Mouse (Mus musculus) left cerebral cortex, adult 2 months (tissue): ENCODE results near the gene Tjp1. TPM values are rescaled to one million over a fixed set of nuclear protein-coding genes. Genes with fewer than 3 reads are reported as not detected.

Source experiments
- DNase-seq, 2 experiments: peaks; one replicate each; pipeline ENCODE4 v3.0.0; 2021 to 2022; ENCODE audit warnings: low spot score in 2 of 2, mixed read lengths in 1 of 2; ENCODE audit errors: extremely low spot score in 1 of 2
- H3K27ac ChIP-seq: fragments of 200-600 bp; 2 replicates; pipeline ENCODE4 v1.8.1; 2022
- H3K4me3 ChIP-seq: fragments of 200-600 bp; 2 replicates; pipeline ENCODE4 v1.8.1; 2022
- CTCF ChIP-seq: fragments of 200-600 bp; IDR thresholded peaks from 2 replicates; pipeline ENCODE4 v1.8.1; 2022; ENCODE audit warnings: antibody characterized with exemption, mild to moderate bottlenecking, moderate library complexity
- intact Hi-C: fragments of 180-260 bp; cut with DNase I; formaldehyde crosslinking; loops from one replicate; pipeline ENCODE4 v1.15.1; 2025
- total RNA-seq, 2 experiments: library from RNA; stranded (reverse); gene quantifications; 2 replicates each; pipeline ENCODE4 v1.2.3; 2021

The Tjp1 gene
- total RNA-seq, 2 experiments from 2014 or later: 148 to 153 TPM

DNA sequence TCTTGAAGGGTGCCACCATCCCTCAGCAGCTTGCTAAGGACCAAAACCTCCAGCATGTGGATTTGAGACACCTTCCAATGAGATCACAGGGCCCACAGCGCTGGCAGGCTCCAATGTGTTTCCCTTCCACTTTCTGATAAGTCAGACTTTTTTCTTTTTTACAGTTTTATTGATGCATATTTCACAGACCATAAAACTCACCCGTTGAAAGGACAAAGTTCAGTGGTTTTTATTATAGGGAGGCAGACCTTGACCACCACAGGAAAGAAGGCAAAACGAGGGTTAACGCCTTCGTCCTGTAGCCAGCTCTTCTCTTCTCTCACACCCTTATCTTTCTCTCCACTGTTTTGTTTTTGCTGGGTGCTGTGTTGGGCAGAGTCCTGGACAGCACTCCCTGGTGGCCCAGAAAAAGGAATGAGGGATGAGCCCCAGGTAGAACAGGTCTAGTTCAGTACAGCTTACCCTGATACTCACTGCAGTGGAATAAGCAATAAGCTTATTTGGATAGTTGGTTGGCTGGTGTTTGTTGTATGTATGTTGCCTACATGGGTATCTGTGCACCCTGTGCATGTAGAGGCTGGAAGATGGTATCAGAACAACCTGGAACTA is 43.3 kb downstream of the Tjp1 start:
- DNase-seq: no peak
- no peak for TF ChIP-seq CTCF
- intact Hi-C loops: no loop called here
- Histone ChIP-seq H3K4me3 (no peak overlapping the region), H3K27ac (no peak overlapping the region)

- intact Hi-C loops: no loop called here
- no peak for TF ChIP-seq CTCF
- Histone ChIP-seq H3K4me3 (no peak overlapping the region), H3K27ac (no peak overlapping the region)
- DNase-seq: no peak
These were observed 45.4 kb downstream of the Tjp1 start for GRCm38 (mm10) chr7:65482216-65482615.

DNA sequence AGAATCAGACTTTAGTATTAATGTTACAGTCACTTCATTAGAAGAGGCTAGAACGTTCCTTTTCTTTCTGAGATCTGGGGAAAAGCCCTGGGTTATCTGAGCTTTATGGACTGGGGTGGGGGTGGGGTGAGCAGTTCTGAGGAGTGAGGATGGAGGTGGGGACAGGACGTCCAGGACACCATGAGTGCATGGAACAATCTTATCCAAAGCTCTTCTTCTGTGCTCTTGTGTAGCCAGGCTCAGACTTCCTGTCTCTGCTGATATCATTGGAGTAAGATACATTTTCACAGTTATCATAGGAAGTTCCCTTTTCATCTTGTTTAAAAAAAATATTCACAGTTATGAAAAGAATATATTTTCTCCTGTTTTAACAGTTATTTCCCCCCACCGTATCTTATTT is 55.5 kb downstream of the Tjp1 start:
- no peak for TF ChIP-seq CTCF
- intact Hi-C loops: no loop called here
- H3K27ac ChIP-seq: no peak overlapping the region
- no peak overlapping the region for H3K4me3 ChIP-seq
- DNase-seq: no peak

DNA sequence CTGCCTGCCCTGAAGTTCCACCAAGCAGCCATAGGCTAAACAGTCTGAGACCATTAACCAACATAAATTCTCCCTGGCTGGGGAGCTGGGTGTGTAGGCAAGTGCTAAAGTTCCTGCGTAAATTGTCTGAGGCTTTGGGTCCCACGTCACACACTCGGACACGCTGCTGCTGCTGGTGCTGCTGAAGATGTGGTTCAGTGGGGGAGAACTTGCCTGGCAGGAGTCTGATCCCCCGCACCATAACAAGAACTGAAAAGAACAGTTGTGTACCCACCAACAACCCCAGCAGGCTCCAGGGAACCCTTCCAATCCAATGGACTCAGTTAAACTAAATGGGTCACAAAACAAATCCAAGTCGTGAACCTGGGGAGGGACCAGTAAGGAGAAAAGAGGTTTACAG is 56.2 kb downstream of the Tjp1 start:
- intact Hi-C loops: no loop called here
- no peak for DNase-seq
- H3K4me3 ChIP-seq: no peak overlapping the region
- H3K27ac ChIP-seq: no peak overlapping the region
- TF ChIP-seq CTCF: no peak

GRCm38 (mm10) chr7:65470214-65470613 is 57.4 kb downstream of the Tjp1 start:
- TF ChIP-seq CTCF: no peak
- intact Hi-C loops: no loop called here
- Histone ChIP-seq H3K27ac (peak overlapping the region; percentile 47; the same call in 1 of the 2 replicates), H3K4me3 (no peak overlapping the region)
- DNase-seq: no peak

DNA sequence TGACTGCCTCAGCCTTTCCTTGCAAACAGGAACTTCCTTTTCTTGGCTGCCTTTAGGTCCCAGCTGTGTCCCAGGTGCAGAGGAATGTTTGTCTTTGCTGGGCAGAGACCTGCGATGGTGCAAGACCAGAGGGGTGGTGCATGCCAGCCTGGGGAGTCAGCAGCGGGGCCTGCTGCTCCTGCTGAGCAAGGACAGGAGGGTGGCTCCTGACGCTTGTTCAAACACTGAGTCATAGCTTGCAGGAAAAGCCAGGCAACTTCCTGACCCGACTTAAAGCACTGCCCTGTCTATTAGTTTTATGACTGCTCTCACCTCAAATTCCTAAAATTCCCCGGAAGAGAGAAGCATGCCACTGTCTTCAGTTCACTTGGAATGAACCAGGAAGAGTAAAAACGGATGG is 57.9 kb downstream of the Tjp1 start:
- no peak for TF ChIP-seq CTCF
- no peak for DNase-seq
- intact Hi-C loops: no loop called here

GRCm38 (mm10) chr7:65468191-65468590 is 59.4 kb downstream of the Tjp1 start:
- no peak for TF ChIP-seq CTCF
- intact Hi-C loops: no loop called here
- H3K27ac ChIP-seq: no peak overlapping the region
- DNase-seq: no peak
- no peak overlapping the region for H3K4me3 ChIP-seq

More for the DNA sequence above, 57.9 kb downstream of the Tjp1 start:
- Histone ChIP-seq H3K4me3 (no peak overlapping the region), H3K27ac (peak overlapping the region; percentile 47; the same call in 1 of the 2 replicates)

- no peak for TF ChIP-seq CTCF
These were observed 60.1 kb downstream of the Tjp1 start for GRCm38 (mm10) chr7:65467306-65468021.

GRCm38 (mm10) chr7:65466137-65466536 is 61.4 kb downstream of the Tjp1 start:
- Histone ChIP-seq H3K4me3 (no peak overlapping the region), H3K27ac (no peak overlapping the region)
- no peak for TF ChIP-seq CTCF
- no peak for DNase-seq
- intact Hi-C loops: no loop called here

More at GRCm38 (mm10) chr7:65467306-65468021, 60.1 kb downstream of the Tjp1 start:
- no peak overlapping the region for H3K27ac ChIP-seq
- no peak overlapping the region for H3K4me3 ChIP-seq
- DNase-seq: no peak
- intact Hi-C loops: no loop called here

- Histone ChIP-seq H3K4me3 (no peak overlapping the region), H3K27ac (no peak overlapping the region)
- intact Hi-C loops: no loop called here
- DNase-seq: no peak
- TF ChIP-seq CTCF: no peak
These were observed 63.0 kb downstream of the Tjp1 start for GRCm38 (mm10) chr7:65464518-65465037.

- no peak for TF ChIP-seq CTCF
- Histone ChIP-seq H3K27ac (no peak overlapping the region), H3K4me3 (no peak overlapping the region)
- DNase-seq: no peak
- intact Hi-C loops: no loop called here
These were observed 64.1 kb downstream of the Tjp1 start for GRCm38 (mm10) chr7:65463438-65463837.

DNA sequence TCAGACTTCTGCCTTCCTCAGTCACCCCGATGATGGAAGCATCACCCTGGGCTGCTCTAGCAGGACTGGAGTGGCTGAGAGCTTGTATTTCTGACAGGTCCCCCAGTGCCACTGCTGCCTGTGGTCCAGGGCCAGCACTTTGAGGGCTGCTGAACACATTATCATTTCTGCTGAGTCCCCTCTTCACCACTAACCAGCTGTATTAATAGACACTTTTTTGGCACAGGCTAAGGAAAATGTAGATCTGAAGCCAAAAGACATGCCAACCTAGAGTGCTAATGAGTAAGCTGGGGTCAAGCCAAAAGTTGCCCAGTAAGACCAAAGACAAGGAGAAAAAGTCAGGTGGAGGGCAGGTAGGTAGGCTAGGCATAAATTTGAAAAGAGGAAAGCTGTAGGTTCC is 66.2 kb downstream of the Tjp1 start:
- H3K27ac ChIP-seq: no peak overlapping the region

More for the DNA sequence above, 66.2 kb downstream of the Tjp1 start:
- intact Hi-C loops: no loop called here
- no peak overlapping the region for H3K4me3 ChIP-seq
- no peak for DNase-seq
- no peak for TF ChIP-seq CTCF
